Mouse (Mus musculus): ENCODE measurements at regions not wholly inside any gene's neighbourhood (a gene's known extent, or its start where the extent isn't known, plus 50 kb on each side); places are given as distances from the start of the nearest gene placed in this dataset.

DNA sequence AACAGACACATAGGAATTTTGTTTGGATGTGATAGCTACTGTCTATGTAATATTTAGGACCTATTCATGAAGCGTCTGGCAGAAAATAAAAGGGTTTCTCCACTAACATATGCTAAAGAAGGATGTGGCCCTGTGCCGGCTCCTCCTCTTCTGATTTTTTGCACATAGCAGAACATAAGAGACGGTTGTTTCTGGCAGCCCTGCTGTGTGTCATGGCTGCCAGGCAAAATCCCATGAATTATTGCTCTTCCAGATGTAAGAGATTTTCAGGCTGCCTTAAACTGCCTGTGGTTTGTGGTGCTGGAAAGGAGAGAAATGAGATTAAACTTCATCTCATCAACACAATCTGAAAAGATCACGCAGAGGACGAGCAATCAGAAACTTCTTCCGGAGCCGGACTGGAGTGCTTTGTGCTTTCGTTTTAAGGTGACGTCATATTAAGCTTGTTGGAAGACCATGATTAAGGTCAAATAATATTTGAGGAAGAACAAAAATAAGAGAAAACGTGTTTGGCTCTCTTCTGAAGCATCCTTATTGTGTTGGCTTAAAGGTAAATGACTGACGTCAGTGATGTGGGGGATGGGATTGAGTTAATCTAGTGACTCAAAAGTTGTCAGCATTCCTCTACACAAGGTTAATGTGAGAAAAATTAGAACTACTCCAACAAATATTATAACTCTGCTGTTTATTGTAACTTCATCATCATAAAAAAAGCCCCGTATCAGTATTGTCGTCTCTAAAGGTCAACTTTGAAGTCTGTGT is 660.3 kb upstream of the Gm8797 start:
- peak; percentile 28; the same call in 1 of the 2 replicates for TF ChIP-seq POLR2A (IDR thresholded peaks at IDR 0.05; ENCODE audit: low read depth, low read length)
- TF ChIP-seq CTCF (IDR thresholded peaks at IDR 0.05; ENCODE audit: borderline replicate concordance, insufficient read depth, low read length) = no peak
